Mouse (Mus musculus): ENCODE results near the gene Vav1.
A peak's percentile ranks its signal among the peaks of the same experiment; 100 is the strongest.

Gene Vav1

GRCm38 (mm10) chr17:57278943-57279590, at the start of gene Vav1:
Gene Vav1 (plus strand): TSS chr17:57279100.
- no peak for DNase-seq

GRCm38 (mm10) chr17:57229851-57230727, 48.8 kb upstream of the Vav1 start:
- no peak for DNase-seq

DNA sequence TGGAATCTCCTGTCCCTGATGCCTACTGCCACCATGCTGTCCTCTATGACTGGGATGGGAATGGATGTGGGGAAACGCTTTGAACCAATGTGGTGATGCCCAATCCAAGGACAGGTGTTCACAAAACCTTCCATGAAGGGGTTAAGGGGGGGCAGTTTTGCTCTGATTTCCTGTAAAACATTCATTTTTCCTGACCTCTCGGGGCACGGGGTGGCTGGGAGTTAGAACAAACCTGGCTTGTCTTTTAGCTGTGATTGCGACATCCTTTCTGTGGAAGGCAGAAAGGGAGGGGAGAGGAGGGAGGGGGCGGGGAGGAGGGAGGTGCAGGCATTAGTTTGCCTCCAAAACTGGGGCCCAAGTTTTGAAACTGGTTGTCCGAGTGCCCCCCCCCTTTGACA, 48.2 kb upstream of the Vav1 start:
- peak; percentile 61 for DNase-seq

DNA sequence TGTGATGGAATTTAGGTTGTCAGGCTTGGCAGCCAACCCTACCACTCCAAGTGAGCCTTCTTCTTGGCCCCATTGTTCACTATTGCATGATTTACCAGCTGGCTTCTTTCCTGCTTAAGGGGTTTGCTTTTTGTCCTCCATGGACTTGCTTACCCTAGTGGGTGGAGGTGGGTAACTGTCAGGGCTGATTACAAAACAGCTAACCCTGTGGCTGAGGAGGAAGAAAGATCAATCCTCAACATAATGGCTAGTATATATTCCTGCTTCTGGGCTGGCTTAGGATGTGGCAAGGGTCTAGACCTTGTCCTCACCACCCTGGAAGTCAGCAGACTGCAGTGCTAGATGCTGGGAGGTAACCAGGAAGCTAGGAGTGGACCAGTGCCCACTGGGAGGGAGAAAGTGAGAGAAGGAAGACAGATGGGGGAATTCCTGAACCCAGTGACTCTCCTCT, 47.6 kb upstream of the Vav1 start:
- no peak for DNase-seq

GRCm38 (mm10) chr17:57232200-57232599, 46.7 kb upstream of the Vav1 start:
- DNase-seq: no peak

GRCm38 (mm10) chr17:57233038-57233437, 45.9 kb upstream of the Vav1 start:
- peak; percentile 89 for DNase-seq

DNA sequence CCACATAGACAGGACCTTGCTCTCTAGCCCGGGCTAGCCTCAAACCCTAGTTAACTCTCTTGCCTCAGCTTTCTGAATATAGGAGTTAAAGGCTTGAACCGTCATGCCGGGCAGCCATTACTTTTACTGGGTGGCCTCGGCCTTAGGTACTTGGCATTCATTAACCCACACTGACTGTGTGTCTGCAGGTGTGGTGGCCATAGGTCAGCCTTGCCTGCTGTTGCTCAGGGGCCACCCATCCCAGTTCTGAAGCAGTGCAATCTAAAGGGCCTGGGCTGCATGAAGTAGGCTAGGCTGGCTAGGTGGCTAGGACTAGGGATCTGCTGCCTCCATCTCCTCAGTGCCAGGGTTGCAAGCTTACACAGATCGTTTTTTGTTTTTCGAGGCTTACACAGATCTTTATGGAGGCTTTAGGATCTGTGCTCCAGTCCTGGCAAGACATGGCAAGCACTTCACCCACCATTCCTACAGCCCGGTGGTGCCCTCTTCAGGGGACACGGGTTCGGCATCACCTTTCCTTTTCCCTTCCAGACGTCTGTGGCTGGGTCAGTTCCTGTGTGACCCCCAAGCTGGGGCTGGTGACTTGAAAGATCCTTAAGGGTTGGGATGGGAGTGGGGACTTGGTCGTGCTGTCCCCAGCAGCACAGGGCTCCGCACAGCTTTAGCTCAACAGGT, 44.5 kb upstream of the Vav1 start:
- peak; percentile 73 for DNase-seq

- DNase-seq: no peak
Measured at GRCm38 (mm10) chr17:57235803-57236202, 43.1 kb upstream of the Vav1 start.

DNA sequence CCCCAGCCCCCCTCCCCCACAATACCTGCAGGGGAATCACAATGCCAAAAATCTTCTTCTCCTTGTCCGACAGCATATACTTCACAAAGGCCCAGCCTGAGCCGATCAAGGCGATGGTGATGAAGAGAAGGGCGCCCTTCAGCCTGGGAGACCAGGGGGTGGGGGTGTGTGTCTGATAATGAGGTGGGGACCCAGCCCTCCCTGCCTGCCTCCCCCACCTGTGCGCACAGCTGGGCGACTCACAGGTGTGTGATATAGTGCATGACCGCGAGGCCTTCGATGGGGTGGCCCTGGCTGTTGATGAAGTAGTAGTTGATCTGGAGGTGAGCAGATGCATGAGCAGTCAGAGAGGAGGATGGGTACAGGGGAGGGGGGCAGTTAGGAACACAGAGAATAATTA, 41.7 kb upstream of the Vav1 start:
- no peak for DNase-seq

GRCm38 (mm10) chr17:57243650-57244370, 35.1 kb upstream of the Vav1 start:
- no peak for DNase-seq

DNA sequence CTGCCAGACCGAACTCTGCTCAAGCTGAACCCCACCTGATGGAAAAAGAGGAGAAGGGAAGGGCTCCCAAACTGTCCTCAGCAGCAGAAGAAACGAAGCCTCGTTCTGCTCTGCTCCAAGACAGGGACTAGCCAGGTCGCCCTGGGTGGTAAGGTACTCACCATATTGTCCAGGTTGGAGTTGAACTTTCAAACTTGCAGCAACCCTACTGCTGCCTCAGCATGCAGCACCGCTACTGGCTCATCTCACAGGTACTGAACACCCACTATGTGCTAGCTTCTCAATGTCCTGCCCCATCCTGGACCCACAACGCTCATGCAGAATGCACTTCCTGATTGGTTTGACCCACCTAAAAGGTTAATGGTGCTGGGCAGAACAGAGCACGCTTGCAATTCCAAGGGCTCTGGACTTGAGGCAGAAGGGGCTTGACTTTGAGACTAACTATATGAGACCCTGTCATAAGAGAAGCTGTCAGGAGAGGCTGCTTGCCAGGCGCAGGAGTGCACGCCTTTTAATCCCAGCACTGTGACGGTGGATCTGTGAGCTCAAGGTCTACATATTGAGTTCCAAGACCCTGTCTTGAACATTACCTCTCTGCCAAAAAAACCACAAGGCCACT, 33.5 kb upstream of the Vav1 start:
- no peak for DNase-seq

GRCm38 (mm10) chr17:57246663-57247392, 32.1 kb upstream of the Vav1 start:
- DNase-seq: no peak

DNA sequence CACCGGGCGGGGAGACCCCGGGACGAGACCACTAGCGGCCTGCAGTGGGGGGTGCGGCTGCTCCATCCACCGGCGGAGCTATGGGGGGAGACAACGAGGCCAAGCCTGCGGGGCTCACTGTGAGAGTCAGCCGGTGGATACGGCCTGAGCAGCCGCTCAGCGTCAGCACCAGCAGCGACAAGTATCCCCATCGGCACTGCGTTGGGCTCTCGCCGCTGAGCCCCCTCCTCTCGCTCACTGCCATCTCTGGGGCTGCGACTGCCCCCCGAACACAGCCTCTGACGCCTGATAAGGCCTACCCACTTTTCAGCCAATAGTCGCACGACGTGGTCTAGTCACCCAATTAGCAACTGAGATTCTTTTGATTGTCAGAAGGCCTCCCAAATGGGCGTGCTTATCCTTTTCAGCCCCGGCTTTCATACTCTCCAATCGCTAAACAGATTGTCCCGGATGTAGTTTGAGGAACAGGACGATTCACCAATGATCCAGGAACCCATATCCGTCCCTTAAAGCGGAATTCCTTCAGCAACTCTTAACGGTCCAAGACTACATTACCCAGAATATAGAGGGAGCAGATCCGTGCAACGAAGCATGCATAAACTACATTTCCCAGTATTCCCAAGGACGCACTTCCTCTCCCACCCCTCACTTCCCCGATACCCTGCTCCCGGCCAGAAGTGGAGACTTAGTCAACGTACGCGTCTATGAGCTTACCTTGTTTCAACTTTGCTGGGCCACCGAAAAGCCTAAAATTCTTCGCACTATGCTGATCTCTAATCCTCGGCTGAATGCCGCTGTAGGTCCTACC, 31.3 kb upstream of the Vav1 start:
- DNase-seq: peak; percentile 99

DNA sequence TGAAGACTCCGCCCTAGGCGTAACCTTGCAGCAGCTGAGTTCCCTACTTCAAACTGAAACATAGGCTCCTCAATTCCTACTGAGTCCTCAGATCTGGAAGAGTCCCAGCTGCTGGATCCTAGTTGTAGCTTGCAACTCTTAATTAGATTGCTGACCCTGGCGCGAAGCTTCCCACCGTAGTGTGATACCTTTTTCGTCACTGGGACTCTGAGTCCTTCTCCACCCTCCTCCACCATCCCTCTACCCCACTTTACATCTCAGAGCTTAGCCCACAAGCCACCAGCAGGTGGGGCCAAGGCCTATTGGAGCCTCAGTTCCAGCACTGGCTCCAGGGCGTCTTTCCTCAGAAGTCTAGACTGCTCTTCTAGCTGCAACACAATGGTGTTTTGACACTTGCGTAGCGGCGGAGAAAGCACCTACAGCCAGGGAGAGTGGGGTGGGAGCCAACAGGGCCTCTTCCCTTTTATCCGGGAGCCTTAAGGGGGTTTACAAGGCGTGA, 30.6 kb upstream of the Vav1 start, which contains the start of gene Gpr108:
Gene Gpr108, minus strand, starts transcription at position 246 of the 499 bp plus-strand sequence.
- peak; percentile 91 for DNase-seq

DNA sequence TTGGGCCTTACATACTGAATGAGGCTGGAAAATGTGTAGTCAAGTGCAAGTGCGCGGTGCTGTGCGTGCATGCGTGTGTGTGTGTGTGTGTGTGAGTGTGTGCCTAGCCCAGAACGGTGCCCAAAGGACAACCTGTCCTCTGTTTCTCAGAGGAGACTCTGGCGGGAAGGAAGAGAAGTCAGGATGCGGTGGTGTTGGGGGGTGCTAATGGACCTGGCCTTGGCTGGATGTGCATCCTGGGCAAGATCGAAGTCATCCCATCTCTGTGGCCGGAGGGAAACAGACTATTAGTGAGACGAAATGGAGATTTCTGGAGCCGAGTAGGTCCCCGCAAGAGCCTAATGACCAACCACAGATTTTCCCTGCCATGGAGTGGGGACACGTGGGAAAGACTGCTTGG, 30.1 kb upstream of the Vav1 start:
- no peak for DNase-seq

GRCm38 (mm10) chr17:57249186-57250181, 29.4 kb upstream of the Vav1 start, which contains the start of gene Trip10:
Gene Trip10 (plus strand): TSS chr17:57249455.
- peak; percentile 92 for DNase-seq

DNA sequence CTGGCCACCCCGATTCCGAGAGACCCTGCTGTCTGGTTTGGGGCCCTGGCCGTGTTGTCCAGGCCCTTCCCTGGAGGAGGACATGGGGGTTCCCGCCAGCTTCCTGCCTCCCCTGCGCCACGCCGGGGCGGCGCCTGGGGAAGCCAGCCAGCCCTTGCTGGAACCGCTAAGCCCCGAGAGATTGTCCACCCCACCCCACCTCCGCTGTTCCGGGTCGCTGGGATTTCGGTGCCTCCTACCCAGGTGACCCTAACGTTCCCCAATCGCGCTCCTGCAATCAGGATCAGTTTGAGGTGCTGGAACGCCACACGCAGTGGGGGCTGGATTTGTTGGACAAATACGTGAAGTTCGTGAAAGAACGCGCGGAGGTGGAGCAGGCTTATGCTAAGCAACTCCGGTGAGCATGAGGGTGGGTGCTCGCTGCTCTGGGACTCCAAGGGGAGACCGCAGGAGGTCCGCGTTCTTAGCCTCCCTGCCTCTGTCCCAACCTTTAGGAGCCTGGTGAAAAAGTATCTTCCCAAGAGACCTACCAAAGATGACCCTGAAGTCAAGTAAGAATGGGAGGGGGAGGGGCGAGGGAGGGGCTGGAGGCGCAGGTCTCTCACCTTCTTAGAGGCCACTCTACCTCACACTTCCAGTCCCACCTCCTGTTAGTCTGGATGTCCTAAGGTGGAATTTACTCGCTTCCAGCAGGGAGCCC, 28.3 kb upstream of the Vav1 start:
- DNase-seq: peak; percentile 67

- no peak for DNase-seq
Measured at GRCm38 (mm10) chr17:57251431-57251830, 27.5 kb upstream of the Vav1 start.

DNA sequence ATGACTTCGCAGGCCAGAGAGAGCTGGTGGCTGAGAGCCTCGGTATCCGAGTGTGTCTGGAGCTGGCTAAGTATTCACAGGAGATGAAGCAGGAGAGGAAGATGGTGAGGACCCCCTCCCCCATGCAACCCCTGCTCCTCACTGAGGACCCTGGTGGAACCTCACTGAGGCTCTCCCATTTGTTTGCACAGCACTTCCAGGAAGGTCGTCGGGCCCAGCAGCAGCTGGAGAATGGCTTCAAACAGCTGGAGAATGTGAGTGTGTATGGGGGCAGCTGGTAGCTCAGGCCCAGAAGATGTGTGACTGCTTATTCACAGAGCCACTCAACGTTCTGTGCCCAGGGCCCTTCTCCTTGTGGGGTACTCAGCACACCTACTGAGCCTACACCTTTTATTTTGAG, 25.6 kb upstream of the Vav1 start:
- DNase-seq: no peak
